Mouse (Mus musculus): Measurements from ENCODE around the gene Pole2.
"Not testable (repeated sequence)": the region's sequence is repeated elsewhere in the genome, so short reads cannot be mapped to it uniquely, and the experiment has no call there.

GRCm38 (mm10) chr12:69166861-69167581, 61.0 kb downstream of the Pole2 start:
- not testable (repeated sequence) for TF ChIP-seq CTCF (conservative IDR thresholded peaks at IDR 0.05; ENCODE audit: insufficient read depth, insufficient read length, low read depth, low read length); POLR2A (IDR thresholded peaks at IDR 0.05; ENCODE audit: low read depth, low read length)
